Comparison of ENCODE assay signal across 8 mouse cellular contexts in genomic region chr11:120315416-120315761, GRCm38 (mm10). TPM values are rescaled to one million over a fixed set of nuclear protein-coding genes. Genes with fewer than 3 reads are reported as not detected.
DNase-seq lines count a peak whose midpoint lies in the region; ATAC-seq and TF ChIP-seq lines count a peak whose summit lies in the region.

No protein-coding gene starts in this region.

- peak overlapping the region; percentile 98 for H3K27ac ChIP-seq in layer of hippocampus, adult 2 months
- H3K27ac ChIP-seq in bone marrow macrophage, adult 2 months (ENCODE audit: insufficient read depth, low read depth, low read length), result peak overlapping the region; percentile 78
- H3K27ac ChIP-seq in intestine, embryonic 16.5 days (ENCODE audit: low read length), result peak overlapping the region; percentile 100
- peak overlapping the region; percentile 97 for H3K27ac ChIP-seq in midbrain, embryonic 14.5 days (replicated peaks; ENCODE audit: low read depth, low read length)

- peak overlapping the region; percentile 14; the same call in 1 of the 2 replicates for H3K4me3 ChIP-seq in layer of hippocampus, adult 2 months
- peak overlapping the region; percentile 56 for H3K4me3 ChIP-seq in bone marrow macrophage, adult 2 months (ENCODE audit: insufficient read depth, low read length)
- peak overlapping the region; percentile 65 for H3K4me3 ChIP-seq in erythroblast, embryonic 14.5 days (replicated peaks)
- H3K4me3 ChIP-seq in intestine, embryonic 16.5 days (ENCODE audit: low read length), result peak overlapping the region; percentile 67
- H3K4me3 ChIP-seq in midbrain, embryonic 14.5 days (replicated peaks; ENCODE audit: low read depth, low read length), result peak overlapping the region; percentile 45

- no peaks in the 10 kb centered on the region for H3K36me3 ChIP-seq in erythroblast, embryonic 14.5 days (ENCODE audit: control insufficient read depth)
- no peaks in the 10 kb centered on the region for H3K36me3 ChIP-seq in intestine, embryonic 16.5 days (ENCODE audit: control insufficient read depth, insufficient read depth, low read length)
- H3K36me3 ChIP-seq in midbrain, embryonic 14.5 days (ENCODE audit: control insufficient read depth, insufficient read depth, low read length), result no peaks in the 10 kb centered on the region

- DNase-seq in layer of hippocampus, adult 2 months (ENCODE audit: low spot score in 2 of 2), result peak in 1 of 2 experiments; percentile 52
- no peak for DNase-seq in layer of hippocampus, postnatal 25 days (ENCODE audit: extremely low spot score in 1 of 2, low spot score in 1 of 2)
- peak; percentile 59 for DNase-seq in midbrain, embryonic 14.5 days
- DNase-seq in adrenal gland, postnatal 36 days, result no peak
- no peak for DNase-seq in spleen, postnatal 14 days (ENCODE audit: low spot score in 2 of 2)

- TF ChIP-seq CTCF in layer of hippocampus, adult 2 months (conservative IDR thresholded peaks at IDR 0.05), result no peak
- no peak for TF ChIP-seq CTCF in bone marrow macrophage, adult 2 months (IDR thresholded peaks at IDR 0.05; ENCODE audit: low read depth, low read length)

- TF ChIP-seq POLR2A in bone marrow macrophage, adult 2 months (IDR thresholded peaks at IDR 0.05; ENCODE audit: borderline replicate concordance, low read depth, low read length), result no peak

- WGBS in intestine, embryonic 16.5 days, result 26% methylated on average over 4 of the region's 4 CpGs
- WGBS in midbrain, embryonic 14.5 days, result 15% methylated on average over 4 of the region's 4 CpGs

- peaks cover 16% of the 10 kb centered on the region for H3K4me1 ChIP-seq in bone marrow macrophage, adult 2 months (ENCODE audit: control insufficient read depth, insufficient read depth, low read length)
- peaks cover 46% of the 10 kb centered on the region for H3K4me1 ChIP-seq in erythroblast, embryonic 14.5 days (ENCODE audit: control insufficient read depth)
- peaks cover 26% of the 10 kb centered on the region for H3K4me1 ChIP-seq in intestine, embryonic 16.5 days (ENCODE audit: control insufficient read depth, insufficient read depth, low read length)
- peaks cover 34% of the 10 kb centered on the region for H3K4me1 ChIP-seq in midbrain, embryonic 14.5 days (ENCODE audit: control insufficient read depth, insufficient read depth, low read length)

- H3K27me3 ChIP-seq in erythroblast, embryonic 14.5 days (ENCODE audit: control insufficient read depth), result peaks cover 4% of the 10 kb centered on the region
- no peaks in the 10 kb centered on the region for H3K27me3 ChIP-seq in intestine, embryonic 16.5 days (replicated peaks; ENCODE audit: control insufficient read depth, insufficient read depth, low read length)
- no peaks in the 10 kb centered on the region for H3K27me3 ChIP-seq in midbrain, embryonic 14.5 days (ENCODE audit: control insufficient read depth, insufficient read depth, low read length)

- peak overlapping the region; percentile 91 for H3K9ac ChIP-seq in intestine, embryonic 16.5 days (ENCODE audit: low read depth, low read length)
- peak overlapping the region; percentile 78 for H3K9ac ChIP-seq in midbrain, embryonic 14.5 days (replicated peaks; ENCODE audit: low read length)

- ATAC-seq in intestine, embryonic 16.5 days, result no peak
- no peak for ATAC-seq in midbrain, embryonic 14.5 days (ENCODE audit: low FRiP score, low TSS enrichment)

- H3K4me2 ChIP-seq in intestine, embryonic 16.5 days (ENCODE audit: low read depth, low read length), result peak overlapping the region; percentile 98
- H3K4me2 ChIP-seq in midbrain, embryonic 14.5 days (ENCODE audit: low read length), result peak overlapping the region; percentile 94

- H3K9me3 ChIP-seq in erythroblast, embryonic 14.5 days (ENCODE audit: control insufficient read depth, low read length), result peaks cover 4% of the 10 kb centered on the region
- H3K9me3 ChIP-seq in intestine, embryonic 16.5 days (ENCODE audit: control insufficient read depth, low read length), result no peaks in the 10 kb centered on the region
- H3K9me3 ChIP-seq in midbrain, embryonic 14.5 days (ENCODE audit: control insufficient read depth, low read length), result no peaks in the 10 kb centered on the region

RNA-seq across cellular contexts. Expression of gene Actg1, which starts 33.0 kb away (rescaled TPM):
- 1,000 to 10,000 TPM; 1,285 to 1,295 TPM for total RNA-seq in layer of hippocampus, adult 2 months (2021)
- total RNA-seq in layer of hippocampus, postnatal 25 days (2021), result 1,000 to 10,000 TPM; 1,451 to 1,562 TPM
- 2,086 and 2,131 TPM in 2 replicates for polyA plus RNA-seq in bone marrow macrophage, adult 2 months (2012; ENCODE audit: insufficient read depth, insufficient read length, missing spikeins)
- polyA plus RNA-seq in erythroblast, embryonic 14.5 days (2012), result 9.0 TPM in 2 replicates
- 2,886 and 2,944 TPM in 2 replicates for polyA plus RNA-seq in intestine, embryonic 16.5 days (2015; fragmentation: Nextera tagmentation; extraction: Ambion mirVana)
- polyA plus RNA-seq in midbrain, embryonic 14.5 days (2014; fragmentation: Nextera tagmentation; extraction: Ambion mirVana), result 4,502 and 4,930 TPM in 2 replicates
- 1,000 to 10,000 TPM; 1,356 to 1,461 TPM for total RNA-seq in adrenal gland, postnatal 36 days (2021)

RNA-seq across cellular contexts. Expression of gene Fscn2, which starts 45.9 kb away (rescaled TPM):
- total RNA-seq in layer of hippocampus, adult 2 months (2021), result 1 to 10 TPM in 1 of 2 experiments, under 1 TPM in 1; 0.69 to 1.1 TPM
- total RNA-seq in layer of hippocampus, postnatal 25 days (2021), result under 1 TPM in 1 of 2 experiments, not detected in 1; 0.89 TPM
- polyA plus RNA-seq in bone marrow macrophage, adult 2 months (2012; ENCODE audit: insufficient read depth, insufficient read length, missing spikeins), result not detected in 2 replicates
- not detected in 2 replicates for polyA plus RNA-seq in erythroblast, embryonic 14.5 days (2012)
- 0.55 TPM in 1 of 2 replicates, not detected in the other for polyA plus RNA-seq in intestine, embryonic 16.5 days (2015; fragmentation: Nextera tagmentation; extraction: Ambion mirVana)
- 1.7 and 2.5 TPM in 2 replicates for polyA plus RNA-seq in midbrain, embryonic 14.5 days (2014; fragmentation: Nextera tagmentation; extraction: Ambion mirVana)
- under 1 TPM in 1 of 2 experiments, not detected in 1; 0.59 TPM for total RNA-seq in adrenal gland, postnatal 36 days (2021)

Comparison
In these comparisons a context has a peak if more than half of its experiments do, and no peak if none do; other contexts are left out.
1. H3K4me3 ChIP-seq: peak in every context shown above with its lines; median percentile 67 in intestine, embryonic 16.5 days; 65 in erythroblast, embryonic 14.5 days; 56 in bone marrow macrophage, adult 2 months; 45 in midbrain, embryonic 14.5 days; 14 in layer of hippocampus, adult 2 months.
2. RNA of gene Actg1, which starts 33.0 kb away (polyA plus RNA-seq): 4,502 to 4,930 TPM in midbrain, embryonic 14.5 days, 2,886 to 2,944 TPM in intestine, embryonic 16.5 days and 2,086 to 2,131 TPM in bone marrow macrophage, adult 2 months; 9.0 TPM in erythroblast, embryonic 14.5 days; every median in the first group is over 100 times any median in the second.
3. Peak in every context shown above with its lines, with median percentiles within 50 percentile points of each other: H3K27ac ChIP-seq.